Mouse (Mus musculus): Measurements from ENCODE around the gene Trpm8. TPM values are rescaled to one million over a fixed set of nuclear protein-coding genes. Genes with fewer than 3 reads are reported as not detected.

The Trpm8 gene
- polyA plus RNA-seq, 1 experiment from 2014 or later: not detected

- Histone ChIP-seq H3K4me3 (ENCODE audit: inconsistent target) (no peak overlapping the region), H3K27ac (no peak overlapping the region), H3K36me3 (ENCODE audit: inconsistent target) (no peaks in the 10 kb centered on the region), H3K79me2 (ENCODE audit: inconsistent target) (no peaks in the 10 kb centered on the region)
- 94% methylated on average over 4 of the region's 4 CpGs for WGBS (ENCODE audit: missing documents)
Measured at GRCm38 (mm10) chr1:88408340-88408739, 130.9 kb downstream of the Trpm8 start.

DNA sequence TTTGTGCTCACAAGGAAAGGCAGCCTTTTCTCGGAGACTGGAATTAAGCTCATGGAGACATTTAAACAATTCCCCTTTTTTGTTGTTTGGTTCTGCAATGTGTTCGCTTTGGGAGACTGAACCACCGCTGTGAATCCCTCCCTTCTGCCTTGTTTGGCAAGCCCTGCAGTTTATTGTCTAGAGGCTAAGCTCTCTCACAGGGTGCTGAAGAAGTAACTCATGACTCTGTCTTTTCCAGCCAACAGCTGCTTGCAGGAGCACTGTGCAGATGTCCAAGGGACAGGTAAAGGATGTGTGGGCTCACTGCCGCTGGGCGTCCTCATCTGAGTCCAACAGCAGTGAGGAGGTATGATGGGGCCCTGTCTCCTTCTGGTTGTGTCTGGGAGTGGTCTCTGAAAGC lies 134.6 kb downstream of the Trpm8 start:
- no peak overlapping the region for H3K4me3 ChIP-seq (ENCODE audit: inconsistent target)
- H3K79me2 ChIP-seq (ENCODE audit: inconsistent target): no peaks in the 10 kb centered on the region
- 93% methylated on average over 5 of the region's 5 CpGs for WGBS (ENCODE audit: missing documents)
- H3K27ac ChIP-seq: no peak overlapping the region
- H3K36me3 ChIP-seq (ENCODE audit: inconsistent target): no peaks in the 10 kb centered on the region

DNA sequence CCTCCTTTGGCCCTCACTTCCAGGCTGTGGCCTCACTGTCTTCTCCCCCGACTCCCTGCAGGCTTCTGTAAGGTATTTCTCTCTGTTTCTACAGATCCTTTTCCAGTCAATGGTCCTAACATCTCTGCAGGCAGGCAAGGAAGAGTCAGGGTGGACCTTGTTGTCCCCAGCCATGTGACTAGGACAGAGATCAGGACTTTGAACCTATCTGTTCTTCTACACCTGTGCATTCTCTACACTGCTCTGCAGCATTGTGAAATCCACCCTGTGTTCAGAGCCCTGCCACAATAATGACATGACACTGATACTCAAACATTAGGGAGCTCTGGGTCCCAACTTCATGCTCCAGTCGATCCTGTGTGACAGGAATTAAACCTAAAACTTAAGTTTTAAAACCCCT lies 141.5 kb downstream of the Trpm8 start:
- no peaks in the 10 kb centered on the region for H3K79me2 ChIP-seq (ENCODE audit: inconsistent target)
- H3K36me3 ChIP-seq (ENCODE audit: inconsistent target): no peaks in the 10 kb centered on the region
- no peak overlapping the region for H3K27ac ChIP-seq
- 85% methylated on average over 2 of the region's 2 CpGs for WGBS (ENCODE audit: missing documents)
- H3K4me3 ChIP-seq (ENCODE audit: inconsistent target): no peak overlapping the region

GRCm38 (mm10) chr1:88422045-88422444 lies 144.6 kb downstream of the Trpm8 start:
- Histone ChIP-seq H3K36me3 (ENCODE audit: inconsistent target) (no peaks in the 10 kb centered on the region), H3K4me3 (ENCODE audit: inconsistent target) (no peak overlapping the region), H3K79me2 (ENCODE audit: inconsistent target) (no peaks in the 10 kb centered on the region), H3K27ac (no peak overlapping the region)
- WGBS (ENCODE audit: missing documents): 88% methylated on average over 10 of the region's 10 CpGs

DNA sequence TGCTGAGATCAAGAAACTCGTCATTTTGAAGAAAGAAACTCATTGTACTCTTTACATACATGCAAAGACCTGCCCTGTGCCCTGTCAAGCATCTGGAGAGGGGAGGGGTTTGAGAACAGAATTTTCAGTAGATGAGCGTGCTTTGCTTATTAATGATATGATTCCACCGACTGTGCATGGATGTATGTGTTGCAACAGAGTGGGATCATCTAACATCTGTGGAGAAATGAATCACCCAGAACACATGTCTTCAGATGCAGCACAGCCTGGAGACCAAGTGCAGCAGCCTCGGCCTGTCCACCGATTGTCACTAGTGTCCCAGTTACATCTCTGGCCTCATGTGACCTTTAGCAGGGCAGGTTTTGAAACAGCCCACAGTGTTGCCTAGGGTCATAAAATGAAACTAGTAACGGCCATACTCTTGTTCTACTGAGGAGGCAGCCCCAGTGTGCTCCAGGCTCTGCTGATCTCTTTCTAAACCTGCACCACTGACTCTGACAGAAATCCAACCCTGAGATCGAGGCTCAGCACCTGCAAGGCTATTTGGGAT lies 145.5 kb downstream of the Trpm8 start:
- 78% methylated on average over 7 of the region's 7 CpGs for WGBS (ENCODE audit: missing documents)
- Histone ChIP-seq H3K79me2 (ENCODE audit: inconsistent target) (no peaks in the 10 kb centered on the region), H3K4me3 (ENCODE audit: inconsistent target) (no peak overlapping the region), H3K36me3 (ENCODE audit: inconsistent target) (no peaks in the 10 kb centered on the region), H3K27ac (no peak overlapping the region)

DNA sequence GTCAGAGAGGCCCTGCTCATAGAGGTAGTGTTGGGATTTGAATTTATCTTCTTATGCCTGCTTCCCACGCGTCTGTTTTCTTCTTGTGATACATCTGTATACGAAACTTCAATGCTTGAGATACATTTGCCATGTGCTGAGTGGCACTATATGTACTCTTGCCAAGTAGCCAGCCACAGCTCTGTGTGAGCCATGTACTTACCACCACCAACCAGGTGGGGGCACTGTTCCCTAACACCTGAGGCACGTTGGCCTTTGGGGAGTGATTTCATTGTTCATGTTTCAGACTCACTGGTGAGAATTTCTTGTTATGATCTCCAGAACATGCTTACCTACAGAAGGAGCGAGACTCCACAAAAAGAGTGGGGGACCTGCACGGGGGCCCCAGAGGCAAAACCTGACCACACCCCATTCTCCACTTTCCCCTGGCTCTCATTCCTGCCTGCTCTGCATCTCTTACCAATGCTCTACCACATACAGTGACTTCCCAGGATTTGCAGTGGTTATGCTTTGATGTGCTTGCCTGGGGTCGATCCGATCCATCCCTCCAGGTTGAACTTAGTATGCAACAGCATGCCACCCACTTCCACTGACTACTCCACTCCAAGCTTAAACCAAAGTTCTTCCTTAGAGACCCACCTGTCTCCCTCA lies 147.3 kb downstream of the Trpm8 start:
- no peak overlapping the region for H3K4me3 ChIP-seq (ENCODE audit: inconsistent target)
- 18% methylated on average over 8 of the region's 8 CpGs for WGBS (ENCODE audit: missing documents)
- no peaks in the 10 kb centered on the region for H3K36me3 ChIP-seq (ENCODE audit: inconsistent target)
- no peaks in the 10 kb centered on the region for H3K79me2 ChIP-seq (ENCODE audit: inconsistent target)
- no peak overlapping the region for H3K27ac ChIP-seq

DNA sequence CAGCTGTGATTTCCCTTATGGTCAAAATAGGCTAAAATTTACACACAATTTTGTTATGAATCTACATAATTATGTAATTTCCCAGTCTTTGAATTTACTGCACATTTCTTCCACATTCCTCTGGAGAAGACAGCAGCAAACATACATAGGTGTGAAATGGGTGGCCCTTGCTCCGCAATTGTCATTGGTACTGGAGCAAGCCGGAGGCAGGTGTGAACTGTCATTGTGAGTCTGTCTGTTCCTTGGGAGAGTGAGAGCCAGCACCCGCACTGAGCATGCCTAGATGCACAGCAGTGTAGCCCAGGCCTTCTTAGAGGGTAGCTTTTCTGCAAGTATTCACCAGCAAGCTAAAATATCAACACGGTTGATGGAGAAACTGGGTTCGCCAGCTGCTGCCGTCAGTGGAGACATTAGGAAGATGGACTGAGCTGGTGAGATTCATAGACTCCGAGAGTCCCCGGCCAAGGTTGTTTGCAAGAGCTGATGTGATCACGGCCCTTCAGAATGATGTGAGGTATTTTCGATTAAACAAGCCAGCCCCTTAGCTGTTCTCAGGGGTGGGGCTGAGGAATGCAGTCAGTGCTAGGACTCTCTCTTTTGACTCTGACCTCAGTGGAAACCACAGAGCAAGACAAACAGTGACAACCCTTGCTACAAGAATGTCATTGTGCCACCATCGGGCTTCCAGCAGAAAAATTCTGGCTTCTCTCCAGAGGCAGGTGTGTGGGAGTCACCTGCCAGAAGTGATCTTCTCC lies 150.7 kb downstream of the Trpm8 start:
- H3K79me2 ChIP-seq (ENCODE audit: inconsistent target): no peaks in the 10 kb centered on the region
- WGBS (ENCODE audit: missing documents): 91% methylated on average over 11 of the region's 11 CpGs
- no peak overlapping the region for H3K4me3 ChIP-seq (ENCODE audit: inconsistent target)
- H3K27ac ChIP-seq: no peak overlapping the region
- H3K36me3 ChIP-seq (ENCODE audit: inconsistent target): no peaks in the 10 kb centered on the region

- H3K27ac ChIP-seq: no peak overlapping the region
- H3K79me2 ChIP-seq (ENCODE audit: inconsistent target): no peaks in the 10 kb centered on the region
- no peaks in the 10 kb centered on the region for H3K36me3 ChIP-seq (ENCODE audit: inconsistent target)
- WGBS (ENCODE audit: missing documents): 56% methylated on average over 1 of the region's 1 CpGs
- no peak overlapping the region for H3K4me3 ChIP-seq (ENCODE audit: inconsistent target)
Measured at GRCm38 (mm10) chr1:88429413-88429812, 152.0 kb downstream of the Trpm8 start.

DNA sequence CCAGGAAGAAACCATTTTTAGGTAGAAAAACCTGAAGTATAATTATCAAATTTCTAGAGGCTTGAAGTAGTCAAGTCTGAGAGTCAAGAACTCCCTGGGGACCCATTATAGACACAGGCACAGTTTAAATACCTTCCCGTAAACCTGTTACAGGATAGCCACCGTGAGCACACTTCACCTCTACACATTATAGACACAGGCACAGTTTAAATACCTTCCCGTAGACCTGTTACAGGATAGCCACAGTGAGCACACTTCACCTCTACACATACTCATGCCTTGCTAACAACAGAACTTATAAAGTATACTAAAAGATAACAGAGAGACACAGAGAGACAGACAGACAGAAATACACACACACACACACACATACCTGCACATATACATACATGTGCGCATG lies 153.8 kb downstream of the Trpm8 start:
- Histone ChIP-seq H3K27ac (no peak overlapping the region), H3K36me3 (ENCODE audit: inconsistent target) (no peaks in the 10 kb centered on the region), H3K4me3 (ENCODE audit: inconsistent target) (no peak overlapping the region), H3K79me2 (ENCODE audit: inconsistent target) (no peaks in the 10 kb centered on the region)
- 97% methylated on average over 4 of the region's 4 CpGs for WGBS (ENCODE audit: missing documents)

DNA sequence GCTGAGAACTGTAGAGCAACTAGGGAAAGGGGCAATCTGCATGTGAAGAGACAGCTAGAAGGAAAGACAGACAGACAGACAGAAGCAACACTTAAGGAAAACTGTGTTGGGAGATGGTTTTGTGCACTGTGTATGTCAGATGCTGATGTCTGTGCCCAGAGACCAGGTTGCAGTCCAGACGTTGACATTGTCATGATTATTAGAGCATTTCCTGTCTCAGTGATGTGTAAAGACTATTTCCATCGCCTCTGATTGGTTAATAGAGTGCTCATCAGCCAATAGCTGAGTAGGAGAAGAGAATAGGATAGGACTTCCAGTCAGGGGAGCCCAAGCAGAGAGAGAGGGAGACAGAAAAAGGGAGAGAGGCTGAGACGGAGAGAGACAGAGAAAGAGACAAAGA lies 155.1 kb downstream of the Trpm8 start:
- 82% methylated on average over 3 of the region's 3 CpGs for WGBS (ENCODE audit: missing documents)
- Histone ChIP-seq H3K79me2 (ENCODE audit: inconsistent target) (no peaks in the 10 kb centered on the region), H3K4me3 (ENCODE audit: inconsistent target) (no peak overlapping the region), H3K36me3 (ENCODE audit: inconsistent target) (no peaks in the 10 kb centered on the region), H3K27ac (no peak overlapping the region)

DNA sequence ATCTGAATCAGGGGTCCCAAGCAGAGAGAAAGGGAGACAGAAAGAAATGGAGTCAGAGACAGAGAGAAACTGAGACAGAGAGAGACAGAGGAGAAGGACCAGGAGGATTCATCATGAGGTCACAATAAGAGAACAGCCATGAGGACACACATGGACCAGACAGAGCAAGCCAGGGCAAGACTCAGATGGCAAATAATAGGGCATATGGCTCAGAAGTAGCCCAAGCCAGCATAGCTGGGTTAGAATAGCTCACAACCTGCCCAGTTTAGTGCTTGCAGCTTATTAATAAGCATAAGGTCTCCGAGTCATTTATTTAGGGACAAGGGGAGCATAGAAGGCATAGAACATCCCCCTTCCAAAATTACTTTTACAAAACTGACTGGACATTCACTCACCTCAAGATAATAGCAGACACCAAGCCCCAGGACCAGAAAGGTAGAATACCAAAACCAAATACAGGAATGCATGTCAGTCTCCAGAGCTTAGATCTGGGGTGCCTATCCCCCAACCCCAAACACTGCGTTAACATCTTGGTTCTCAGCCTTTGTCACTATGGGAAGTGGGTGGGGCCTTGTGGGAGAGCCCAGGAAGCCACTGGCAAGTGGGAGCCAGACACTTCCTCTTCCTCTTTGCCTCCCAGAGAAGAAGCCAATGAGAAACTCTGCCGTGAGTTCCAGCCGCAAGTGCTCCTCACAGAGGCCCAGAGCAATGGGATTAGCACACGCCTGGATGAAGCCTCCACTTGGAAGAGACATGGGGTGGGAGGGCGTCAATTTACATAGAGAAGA lies 155.8 kb downstream of the Trpm8 start:
- 37% methylated on average over 6 of the region's 6 CpGs for WGBS (ENCODE audit: missing documents)
- H3K4me3 ChIP-seq (ENCODE audit: inconsistent target): no peak overlapping the region
- no peaks in the 10 kb centered on the region for H3K36me3 ChIP-seq (ENCODE audit: inconsistent target)
- H3K79me2 ChIP-seq (ENCODE audit: inconsistent target): no peaks in the 10 kb centered on the region
- no peak overlapping the region for H3K27ac ChIP-seq

DNA sequence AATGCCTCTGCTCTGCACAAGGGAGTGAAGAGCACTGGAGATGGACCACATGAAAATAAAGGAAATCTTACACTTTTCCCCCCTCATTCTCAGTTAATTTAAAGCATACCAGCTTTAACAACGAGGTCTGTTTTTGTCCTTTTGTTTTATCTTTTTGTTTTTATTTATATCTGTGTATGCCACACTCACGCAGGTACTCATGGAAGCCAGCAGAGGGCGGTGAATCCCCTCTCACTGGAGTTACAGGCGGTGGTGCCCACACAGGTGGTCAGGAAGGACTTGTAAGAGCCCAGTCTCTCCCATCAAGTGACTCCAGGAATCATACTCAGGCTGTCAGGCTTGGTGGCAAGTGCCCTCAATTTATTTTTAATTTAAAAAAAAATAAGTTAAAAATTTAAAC lies 156.6 kb downstream of the Trpm8 start:
- Histone ChIP-seq H3K36me3 (ENCODE audit: inconsistent target) (no peaks in the 10 kb centered on the region), H3K79me2 (ENCODE audit: inconsistent target) (no peaks in the 10 kb centered on the region), H3K27ac (no peak overlapping the region), H3K4me3 (ENCODE audit: inconsistent target) (no peak overlapping the region)
- WGBS (ENCODE audit: missing documents): 85% methylated on average over 4 of the region's 4 CpGs

DNA sequence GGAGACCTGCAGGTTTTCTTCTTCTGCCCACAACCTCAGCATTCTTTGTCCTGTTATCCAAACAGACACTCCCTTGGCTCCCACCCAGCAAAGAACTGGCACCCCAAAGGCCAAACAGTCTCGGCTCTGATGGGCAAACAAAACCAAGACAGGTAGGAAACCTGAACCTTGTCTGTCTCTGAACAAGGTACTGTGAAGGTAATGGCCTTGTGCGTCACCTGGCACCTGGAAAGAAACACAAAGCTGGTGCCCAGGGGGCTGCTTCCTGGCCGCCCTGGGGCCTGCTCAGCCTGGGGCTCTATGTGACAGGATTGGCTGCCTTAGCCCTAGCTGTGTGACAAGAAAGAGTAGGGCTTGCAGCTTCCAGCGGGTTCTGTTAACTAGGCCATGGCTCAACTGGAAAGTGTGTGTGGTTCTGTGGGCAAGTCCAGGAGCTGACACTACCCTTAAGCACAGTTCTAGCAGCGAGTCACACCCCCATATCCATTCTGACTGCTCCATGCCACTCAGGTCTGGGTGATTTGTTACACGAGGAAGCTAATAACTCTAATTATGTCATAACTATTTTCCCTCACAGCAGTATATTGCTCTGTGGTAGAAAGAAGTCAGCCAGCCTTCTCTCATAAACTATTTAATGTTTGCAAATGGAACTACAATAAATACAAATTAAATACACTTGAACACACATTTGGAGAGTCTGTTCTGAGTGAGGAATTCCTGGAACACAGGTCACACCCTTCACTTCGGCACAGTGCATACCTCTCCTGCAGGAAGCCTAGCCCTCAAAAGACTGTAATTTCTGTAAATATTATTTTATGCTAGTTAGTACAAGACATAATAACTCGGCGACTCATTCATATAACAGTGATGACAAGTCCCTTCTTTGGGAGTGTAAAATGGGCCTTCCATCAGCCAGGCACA lies 160.0 kb downstream of the Trpm8 start:
- H3K27ac ChIP-seq: no peak overlapping the region
- WGBS (ENCODE audit: missing documents): 81% methylated on average over 9 of the region's 9 CpGs
- no peaks in the 10 kb centered on the region for H3K36me3 ChIP-seq (ENCODE audit: inconsistent target)
- no peak overlapping the region for H3K4me3 ChIP-seq (ENCODE audit: inconsistent target)
- no peaks in the 10 kb centered on the region for H3K79me2 ChIP-seq (ENCODE audit: inconsistent target)
